Mouse (Mus musculus): ENCODE measurements at regions not wholly inside any gene's neighbourhood (a gene's known extent, or its start where the extent isn't known, plus 50 kb on each side); places are given as distances from the start of the nearest gene placed in this dataset.

DNA sequence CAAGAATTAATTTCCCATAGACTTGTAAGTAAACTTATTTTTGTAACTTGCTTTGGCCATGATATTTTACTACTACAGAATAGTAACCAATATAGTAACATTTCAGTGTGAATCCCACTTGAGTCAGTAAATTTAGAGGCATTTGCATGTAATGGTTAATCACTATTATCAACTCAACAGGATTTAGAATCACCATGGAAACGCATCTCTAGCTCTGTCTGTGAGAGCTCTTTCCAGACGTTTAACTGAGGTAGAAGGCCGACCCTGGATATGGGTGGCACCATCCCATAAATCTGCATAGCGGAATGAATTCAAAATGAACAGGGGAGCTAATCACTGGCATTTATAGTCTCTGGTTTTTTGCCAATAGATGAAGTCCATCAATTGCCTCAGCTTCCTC is 337.6 kb downstream of the Rpl36a-ps1 start:
- H3K36me3 ChIP-seq = no peaks in the 10 kb centered on the region
- H3K4me1 ChIP-seq (replicated peaks) = no peaks in the 10 kb centered on the region
- H3K9me3 ChIP-seq = 0 out of 2 replicates have a peak, but pooled peaks cover 7% of the 10 kb centered on the region
- ATAC-seq (ENCODE audit: low FRiP score) = no peak
- 76% methylated on average over 4 of the region's 4 CpGs for WGBS
- H3K27me3 ChIP-seq = no peaks in the 10 kb centered on the region
- H3K4me2 ChIP-seq = no peak overlapping the region
- H3K4me3 ChIP-seq = no peak overlapping the region
- no peak overlapping the region for H3K9ac ChIP-seq
- no peak overlapping the region for H3K27ac ChIP-seq

DNA sequence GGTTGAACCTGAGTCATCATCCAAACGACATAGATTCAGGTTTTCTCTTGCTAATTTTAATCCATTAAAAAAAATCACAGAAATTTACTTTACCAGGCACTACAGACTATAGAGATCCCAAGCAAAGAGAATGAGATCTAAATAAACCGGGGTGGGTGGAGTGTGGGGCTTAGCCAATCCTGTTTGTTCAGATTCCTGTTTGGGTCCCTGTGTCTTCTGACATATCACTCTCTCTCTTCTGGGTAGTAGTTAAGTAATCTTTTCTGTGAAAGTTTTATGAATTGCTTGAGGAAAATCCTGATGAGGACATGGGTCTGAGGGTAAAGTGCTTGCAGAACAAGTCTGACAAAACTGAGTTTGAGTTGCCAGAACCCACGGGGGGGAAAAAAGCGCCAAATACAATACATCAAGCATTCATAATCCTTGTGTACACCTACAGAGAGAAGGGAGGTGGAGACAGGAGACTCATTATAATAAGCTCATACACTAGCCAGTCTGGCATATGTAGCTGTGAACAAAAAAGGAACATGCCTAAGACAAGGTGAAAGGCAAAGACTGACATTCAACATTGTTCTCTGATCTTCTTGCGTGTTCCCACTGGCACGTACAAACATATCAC is 339.8 kb downstream of the Rpl36a-ps1 start:
- no peak for ATAC-seq (ENCODE audit: low FRiP score)
- Histone ChIP-seq H3K4me2 (no peak overlapping the region), H3K36me3 (no peaks in the 10 kb centered on the region), H3K4me1 (replicated peaks) (no peaks in the 10 kb centered on the region), H3K27me3 (no peaks in the 10 kb centered on the region), H3K9me3 (no peaks in the 10 kb centered on the region), H3K27ac (no peak overlapping the region), H3K4me3 (no peak overlapping the region), H3K9ac (no peak overlapping the region)
- whole genome bisulfite sequencing = 81% methylated on average over 6 of the region's 6 CpGs

DNA sequence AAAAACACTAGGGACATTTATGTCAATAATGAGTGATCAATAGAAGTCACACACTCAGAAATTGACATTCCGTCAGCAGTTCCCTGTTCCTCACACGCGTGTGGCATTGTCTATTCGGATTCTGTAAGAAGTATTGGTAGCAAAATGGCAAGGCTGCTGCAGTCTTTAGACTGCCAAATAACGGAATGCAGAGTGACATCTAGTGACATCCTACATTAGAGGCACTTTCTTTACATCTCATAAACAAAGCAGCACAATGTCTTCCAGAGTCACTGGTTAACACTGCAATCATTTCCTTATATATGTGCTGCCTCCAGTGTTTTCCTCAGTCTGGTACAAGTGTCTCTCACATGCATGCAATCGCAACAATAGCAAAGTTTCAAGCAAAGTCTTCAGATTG is 342.9 kb downstream of the Rpl36a-ps1 start:
- Histone ChIP-seq H3K4me1 (replicated peaks) (no peaks in the 10 kb centered on the region), H3K27me3 (0 out of 2 replicates have a peak, but pooled peaks cover 2% of the 10 kb centered on the region), H3K36me3 (no peaks in the 10 kb centered on the region), H3K9ac (no peak overlapping the region), H3K4me3 (no peak overlapping the region), H3K9me3 (no peaks in the 10 kb centered on the region), H3K27ac (no peak overlapping the region), H3K4me2 (no peak overlapping the region)
- no peak for ATAC-seq (ENCODE audit: low FRiP score)
- WGBS = 78% methylated on average over 6 of the region's 6 CpGs

DNA sequence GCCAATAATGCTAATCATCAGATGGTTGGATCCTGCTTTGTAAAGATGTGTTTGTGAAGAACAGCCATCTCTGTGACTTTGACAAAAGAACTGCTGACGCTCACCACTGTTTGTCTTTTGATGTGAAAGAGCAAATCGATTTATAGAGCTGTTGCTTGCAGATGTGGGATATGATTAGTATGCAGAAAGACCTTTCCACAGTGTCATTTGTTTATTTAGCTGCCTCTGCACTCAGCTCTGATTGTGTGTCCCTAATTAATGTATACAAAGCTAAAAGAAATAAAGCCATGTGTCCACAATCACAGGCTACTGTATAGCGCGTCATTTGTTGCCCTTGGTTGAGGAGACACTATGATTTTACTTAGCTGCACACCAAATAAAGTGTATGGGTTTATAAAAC is 343.6 kb downstream of the Rpl36a-ps1 start:
- H3K4me2 ChIP-seq = no peak overlapping the region
- H3K27ac ChIP-seq = no peak overlapping the region
- H3K9ac ChIP-seq = no peak overlapping the region
- H3K27me3 ChIP-seq = 0 out of 2 replicates have a peak, but pooled peaks cover 3% of the 10 kb centered on the region
- ATAC-seq (ENCODE audit: low FRiP score) = no peak
- no peak overlapping the region for H3K4me3 ChIP-seq
- H3K36me3 ChIP-seq = no peaks in the 10 kb centered on the region
- H3K9me3 ChIP-seq = no peaks in the 10 kb centered on the region
- no peaks in the 10 kb centered on the region for H3K4me1 ChIP-seq (replicated peaks)
- WGBS = 55% methylated on average over 4 of the region's 4 CpGs

DNA sequence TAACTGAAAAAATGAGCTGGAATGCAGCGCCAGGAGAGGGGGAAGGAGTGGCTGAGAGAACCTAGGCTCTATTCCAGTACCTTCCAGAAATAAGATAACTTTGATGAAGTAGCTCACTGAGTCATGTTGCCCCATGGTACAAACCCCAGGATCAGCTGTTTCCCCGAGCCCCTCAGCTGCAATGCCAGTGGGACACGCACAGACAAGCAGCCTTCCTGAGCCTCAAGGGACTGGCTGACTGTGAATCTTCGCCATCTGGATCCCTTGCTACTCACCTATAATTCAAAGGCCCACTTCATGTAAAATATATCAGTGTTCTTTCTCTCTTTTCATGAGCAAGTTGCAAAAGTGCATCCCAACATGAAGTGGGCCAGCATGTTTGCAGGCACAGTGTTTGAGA is 346.5 kb downstream of the Rpl36a-ps1 start:
- ATAC-seq (ENCODE audit: low FRiP score) = no peak
- H3K27me3 ChIP-seq = 0 out of 2 replicates have a peak, but pooled peaks cover 5% of the 10 kb centered on the region
- H3K36me3 ChIP-seq = no peaks in the 10 kb centered on the region
- H3K9ac ChIP-seq = no peak overlapping the region
- H3K4me3 ChIP-seq = no peak overlapping the region
- H3K9me3 ChIP-seq = no peaks in the 10 kb centered on the region
- WGBS = 93% methylated on average over 4 of the region's 4 CpGs
- no peak overlapping the region for H3K27ac ChIP-seq
- no peaks in the 10 kb centered on the region for H3K4me1 ChIP-seq (replicated peaks)
- H3K4me2 ChIP-seq = no peak overlapping the region

DNA sequence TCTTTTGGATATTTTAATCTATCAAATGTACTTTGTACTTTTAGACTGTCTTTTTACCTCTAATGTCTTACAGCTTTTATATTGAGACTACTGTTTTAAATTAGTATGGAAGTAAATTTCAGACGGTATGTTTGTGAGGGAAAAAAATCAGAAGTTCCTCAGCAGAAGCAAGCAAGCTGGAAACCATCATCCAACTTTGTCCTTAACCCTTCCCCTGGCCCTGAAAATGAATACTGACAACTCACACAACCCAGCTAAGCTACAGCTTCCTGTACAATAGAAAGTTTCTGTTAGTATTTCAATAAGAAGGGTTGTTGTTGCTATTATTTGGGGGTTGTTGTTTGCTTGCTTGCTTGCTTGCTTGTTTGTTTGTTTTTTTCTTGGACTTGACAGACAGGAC is 350.4 kb downstream of the Rpl36a-ps1 start:
- WGBS = 69% methylated on average over 1 of the region's 1 CpGs

DNA sequence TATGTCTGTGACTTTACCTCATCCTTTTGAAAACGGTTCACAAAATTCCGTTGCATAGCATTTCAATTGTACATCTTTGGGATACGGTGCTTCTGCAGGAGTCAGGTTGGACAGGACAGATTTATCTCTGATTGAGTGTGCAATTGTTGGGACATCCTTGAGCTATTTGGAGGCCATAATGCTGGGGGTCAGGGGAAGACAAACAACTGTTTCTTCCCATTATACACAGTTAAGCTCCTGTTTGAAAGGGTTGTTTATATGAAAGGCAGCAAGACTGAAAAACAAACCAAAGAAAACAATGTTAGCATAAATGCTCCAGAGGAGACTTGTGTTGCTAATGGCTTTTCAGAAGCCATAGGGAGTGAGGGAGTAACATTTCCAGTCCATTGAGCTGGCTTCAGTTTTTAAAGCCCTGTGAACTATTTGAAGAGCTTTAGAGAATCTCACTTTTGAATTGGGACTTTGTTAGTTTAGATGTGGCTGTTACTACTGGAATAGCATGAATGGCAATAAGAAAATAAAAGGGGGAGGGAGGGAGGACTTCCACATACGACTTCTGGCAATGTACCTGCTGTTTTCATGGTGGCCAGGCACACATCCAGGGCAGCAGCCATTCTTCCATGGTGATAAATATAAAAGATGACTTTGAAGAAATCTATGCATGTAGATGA is 351.3 kb downstream of the Rpl36a-ps1 start:
- H3K9me3 ChIP-seq = no peaks in the 10 kb centered on the region
- ATAC-seq (ENCODE audit: low FRiP score) = peak; percentile 54; the same call in 1 of the 2 replicates
- no peak overlapping the region for H3K4me3 ChIP-seq
- H3K27ac ChIP-seq = no peak overlapping the region
- no peak overlapping the region for H3K4me2 ChIP-seq
- no peak overlapping the region for H3K9ac ChIP-seq
- no peaks in the 10 kb centered on the region for H3K36me3 ChIP-seq
- WGBS = 30% methylated on average over 4 of the region's 4 CpGs
- 0 out of 2 replicates have a peak, but pooled peaks cover 7% of the 10 kb centered on the region for H3K27me3 ChIP-seq
- H3K4me1 ChIP-seq (replicated peaks) = no peaks in the 10 kb centered on the region

More for the DNA sequence above, 350.4 kb downstream of the Rpl36a-ps1 start:
- Histone ChIP-seq H3K9me3 (no peaks in the 10 kb centered on the region), H3K9ac (no peak overlapping the region), H3K27ac (no peak overlapping the region), H3K4me3 (no peak overlapping the region), H3K27me3 (0 out of 2 replicates have a peak, but pooled peaks cover 7% of the 10 kb centered on the region), H3K4me1 (replicated peaks) (no peaks in the 10 kb centered on the region), H3K4me2 (no peak overlapping the region), H3K36me3 (no peaks in the 10 kb centered on the region)
- ATAC-seq (ENCODE audit: low FRiP score) = no peak

DNA sequence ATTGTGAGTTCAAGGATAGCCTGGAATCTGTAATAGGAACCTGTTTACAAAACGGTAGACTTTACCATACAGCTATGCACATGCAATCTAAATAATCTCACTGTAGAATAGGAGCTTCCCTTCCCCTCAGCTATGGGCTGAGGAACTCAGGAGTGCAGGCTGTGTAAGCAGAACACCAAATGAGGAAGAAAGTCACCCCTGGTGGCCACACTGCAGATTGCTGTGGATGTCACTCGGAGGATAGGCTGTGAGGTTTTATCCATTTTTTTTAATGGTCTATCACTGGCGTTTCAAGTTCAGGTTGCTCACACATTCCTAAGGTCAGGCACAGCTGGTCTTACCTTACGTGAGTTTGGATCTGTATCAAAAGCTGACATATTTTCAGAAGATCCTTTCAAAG is 365.1 kb downstream of the Rpl36a-ps1 start:
- no peak for ATAC-seq (ENCODE audit: low FRiP score)
- no peak overlapping the region for H3K4me3 ChIP-seq
- no peak overlapping the region for H3K4me2 ChIP-seq
- no peak overlapping the region for H3K9ac ChIP-seq
- H3K9me3 ChIP-seq = no peaks in the 10 kb centered on the region
- 78% methylated on average over 4 of the region's 4 CpGs for WGBS
- H3K27ac ChIP-seq = no peak overlapping the region
- H3K36me3 ChIP-seq = no peaks in the 10 kb centered on the region
- H3K27me3 ChIP-seq = no peaks in the 10 kb centered on the region
- H3K4me1 ChIP-seq (replicated peaks) = no peaks in the 10 kb centered on the region

DNA sequence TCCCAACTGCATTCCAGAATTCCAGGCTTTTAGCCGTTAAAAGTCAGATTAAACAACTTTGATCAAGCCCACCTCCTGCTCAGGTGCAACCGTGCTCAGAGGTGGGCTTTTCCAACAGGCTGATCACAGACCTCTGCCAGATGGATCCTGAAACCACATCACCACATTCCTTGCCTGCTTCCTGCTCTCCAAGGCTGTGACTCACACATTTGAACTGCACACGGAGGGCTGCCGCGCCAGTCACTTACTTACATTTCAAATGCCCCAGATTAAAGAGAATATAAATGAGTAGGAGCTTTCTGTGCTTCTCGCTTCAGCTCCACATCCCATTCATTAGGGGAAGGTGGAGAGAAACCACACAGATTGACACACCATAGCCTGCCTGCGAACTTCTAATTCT is 367.6 kb downstream of the Rpl36a-ps1 start:
- WGBS = 67% methylated on average over 7 of the region's 7 CpGs
- Histone ChIP-seq H3K36me3 (no peaks in the 10 kb centered on the region), H3K9ac (no peak overlapping the region), H3K27me3 (no peaks in the 10 kb centered on the region), H3K27ac (no peak overlapping the region), H3K4me1 (replicated peaks) (no peaks in the 10 kb centered on the region), H3K9me3 (no peaks in the 10 kb centered on the region), H3K4me2 (no peak overlapping the region), H3K4me3 (no peak overlapping the region)
- no peak for ATAC-seq (ENCODE audit: low FRiP score)

DNA sequence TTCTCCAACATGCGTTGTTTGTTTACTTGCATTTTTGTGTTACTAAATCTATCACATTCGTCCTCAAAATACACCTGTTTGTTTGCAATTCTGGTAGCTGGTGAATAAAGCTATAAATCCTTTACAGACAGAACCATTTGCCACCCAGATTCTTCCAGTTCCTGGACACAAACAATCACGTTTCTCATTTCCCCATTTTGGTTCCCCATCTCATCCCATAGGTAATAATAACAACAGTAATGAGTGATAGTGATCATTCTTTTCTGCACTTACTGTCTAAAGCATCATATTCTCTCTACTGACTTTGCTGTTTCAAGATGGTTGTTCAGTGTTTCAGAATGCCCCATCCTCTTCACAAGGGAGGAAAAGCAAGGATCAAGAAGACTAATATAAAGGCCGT is 368.3 kb downstream of the Rpl36a-ps1 start:
- 92% methylated on average over 4 of the region's 4 CpGs for WGBS
- no peak overlapping the region for H3K9ac ChIP-seq
- H3K27ac ChIP-seq = no peak overlapping the region
- no peak for ATAC-seq (ENCODE audit: low FRiP score)
- H3K36me3 ChIP-seq = no peaks in the 10 kb centered on the region
- H3K9me3 ChIP-seq = no peaks in the 10 kb centered on the region
- H3K4me2 ChIP-seq = no peak overlapping the region
- no peaks in the 10 kb centered on the region for H3K27me3 ChIP-seq
- H3K4me3 ChIP-seq = no peak overlapping the region
- no peaks in the 10 kb centered on the region for H3K4me1 ChIP-seq (replicated peaks)

DNA sequence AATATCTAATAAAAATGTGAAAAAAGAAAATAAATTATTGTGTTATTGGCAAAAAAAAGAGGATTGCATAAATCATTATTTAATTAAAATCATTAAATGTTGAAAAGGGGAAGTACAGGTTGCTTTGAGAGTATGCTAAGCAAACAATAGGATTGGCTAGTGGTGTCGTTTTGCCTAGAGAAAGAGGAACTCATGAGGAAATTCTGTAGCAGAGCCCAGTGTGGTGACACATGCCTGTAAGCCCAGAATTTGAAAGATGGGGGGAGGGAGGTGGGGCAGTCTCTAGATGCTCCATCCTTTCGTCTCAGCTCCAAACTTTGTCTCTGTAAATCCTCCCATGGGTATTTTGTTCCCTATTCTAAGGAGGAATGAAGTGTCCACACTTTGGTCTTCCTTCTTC is 388.3 kb downstream of the Rpl36a-ps1 start:
- no peak overlapping the region for H3K4me2 ChIP-seq
- no peak overlapping the region for H3K27ac ChIP-seq
- H3K4me1 ChIP-seq (replicated peaks) = no peaks in the 10 kb centered on the region
- H3K27me3 ChIP-seq = no peaks in the 10 kb centered on the region
- WGBS = 70% methylated on average over 2 of the region's 2 CpGs
- no peak for ATAC-seq (ENCODE audit: low FRiP score)
- no peaks in the 10 kb centered on the region for H3K36me3 ChIP-seq
- no peaks in the 10 kb centered on the region for H3K9me3 ChIP-seq
- no peak overlapping the region for H3K4me3 ChIP-seq
- no peak overlapping the region for H3K9ac ChIP-seq

DNA sequence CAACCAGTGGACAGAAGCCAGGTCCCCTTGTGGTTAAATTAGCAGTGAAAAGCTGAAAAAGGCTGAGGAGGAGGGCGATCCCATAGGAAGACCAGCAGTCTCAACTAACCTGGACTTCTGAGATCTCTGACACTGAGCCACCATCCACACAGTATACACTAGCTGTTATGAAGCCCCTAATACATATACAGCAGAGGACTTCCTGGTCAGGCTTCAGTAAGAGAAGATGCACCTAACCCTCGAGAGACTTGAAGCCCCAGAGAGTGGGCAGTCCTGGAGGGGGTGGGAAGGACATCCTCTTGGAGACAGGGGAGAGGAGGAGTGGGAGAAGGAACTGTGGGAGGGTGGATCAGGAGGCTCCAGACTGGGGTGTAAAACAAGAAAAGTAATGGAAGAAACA is 397.9 kb downstream of the Rpl36a-ps1 start:
- H3K27me3 ChIP-seq = no peaks in the 10 kb centered on the region
- ATAC-seq (ENCODE audit: low FRiP score) = no peak
- H3K9ac ChIP-seq = no peak overlapping the region
- H3K9me3 ChIP-seq = no peaks in the 10 kb centered on the region
- H3K27ac ChIP-seq = no peak overlapping the region
- WGBS = 86% methylated on average over 2 of the region's 2 CpGs
- no peak overlapping the region for H3K4me2 ChIP-seq
- H3K4me3 ChIP-seq = no peak overlapping the region
- H3K4me1 ChIP-seq (replicated peaks) = no peaks in the 10 kb centered on the region
- no peaks in the 10 kb centered on the region for H3K36me3 ChIP-seq

DNA sequence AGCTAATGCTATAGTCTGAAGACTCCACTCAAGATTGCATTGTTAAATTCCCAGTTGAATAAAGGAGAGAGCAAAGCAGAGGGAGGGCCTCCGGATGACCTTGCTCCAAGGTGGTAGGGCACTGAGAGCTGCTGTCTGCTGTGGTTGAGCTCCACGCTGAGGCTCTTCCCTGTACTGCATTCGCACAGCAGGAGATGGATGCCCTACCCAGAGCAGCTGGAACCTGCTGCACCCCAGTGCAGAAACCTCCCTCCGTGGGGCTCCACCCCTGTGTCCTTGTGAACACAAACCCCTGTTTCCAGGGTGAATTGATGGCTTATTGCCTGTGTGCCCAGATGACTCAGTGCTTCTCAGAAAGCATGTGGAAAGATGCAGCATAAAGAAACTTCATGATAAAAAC is 404.3 kb downstream of the Rpl36a-ps1 start:
- H3K27ac ChIP-seq = no peak overlapping the region
- ATAC-seq (ENCODE audit: low FRiP score) = peak; percentile 68
- H3K36me3 ChIP-seq = no peaks in the 10 kb centered on the region
- WGBS = 7% methylated on average over 4 of the region's 4 CpGs
- no peak overlapping the region for H3K4me3 ChIP-seq
- H3K4me2 ChIP-seq = no peak overlapping the region
- H3K9ac ChIP-seq = no peak overlapping the region
- H3K27me3 ChIP-seq = no peaks in the 10 kb centered on the region
- no peaks in the 10 kb centered on the region for H3K9me3 ChIP-seq
- H3K4me1 ChIP-seq (replicated peaks) = 0 out of 2 replicates have a peak, but pooled peaks cover 4% of the 10 kb centered on the region
